Mouse (Mus musculus) erythroblast, embryonic 14.5 days (primary cell): ENCODE results near the gene Card6. TPM values are rescaled to one million over a fixed set of nuclear protein-coding genes. Genes with fewer than 3 reads are reported as not detected.

Experiments
- H3K27me3 ChIP-seq: 2 replicates; pipeline ENCODE4 v1.6.1; 2012; ENCODE audit warnings: inconsistent platforms; ENCODE audit not compliant: control insufficient read depth
- H3K36me3 ChIP-seq: 2 replicates; pipeline ENCODE4 v1.6.1; 2012; ENCODE audit warnings: mild to moderate bottlenecking, inconsistent platforms; ENCODE audit not compliant: control insufficient read depth
- H3K4me1 ChIP-seq: 2 replicates; pipeline ENCODE4 v1.6.1; 2012; ENCODE audit warnings: inconsistent platforms; ENCODE audit not compliant: control insufficient read depth
- H3K4me3 ChIP-seq: replicated peaks from 2 replicates; pipeline ENCODE3; 2012; ENCODE audit warnings: moderate library complexity, mild to moderate bottlenecking, inconsistent platforms
- H3K9me3 ChIP-seq: 2 replicates; pipeline ENCODE4 v1.6.1; 2012; ENCODE audit warnings: low read length, inconsistent platforms, mixed read lengths; ENCODE audit not compliant: control insufficient read depth
- GATA1 ChIP-seq: IDR thresholded peaks from 2 replicates; pipeline ENCODE4 v1.6.1; 2012; ENCODE audit warnings: low read length, inconsistent platforms, mixed read lengths
- TAL1 ChIP-seq: IDR thresholded peaks from 3 replicates; pipeline ENCODE4 v1.6.1; 2012; ENCODE audit warnings: low read length, inconsistent platforms, mixed read lengths
- polyA plus RNA-seq: library from polyadenylated mRNA; stranded (reverse); fragments of >175 nt; gene quantifications from 2 replicates; pipeline ENCODE4 v1.2.3, GENCODE M21; 2012

Card6 gene
- polyA plus RNA-seq: 0.01 TPM in 2 replicates

DNA sequence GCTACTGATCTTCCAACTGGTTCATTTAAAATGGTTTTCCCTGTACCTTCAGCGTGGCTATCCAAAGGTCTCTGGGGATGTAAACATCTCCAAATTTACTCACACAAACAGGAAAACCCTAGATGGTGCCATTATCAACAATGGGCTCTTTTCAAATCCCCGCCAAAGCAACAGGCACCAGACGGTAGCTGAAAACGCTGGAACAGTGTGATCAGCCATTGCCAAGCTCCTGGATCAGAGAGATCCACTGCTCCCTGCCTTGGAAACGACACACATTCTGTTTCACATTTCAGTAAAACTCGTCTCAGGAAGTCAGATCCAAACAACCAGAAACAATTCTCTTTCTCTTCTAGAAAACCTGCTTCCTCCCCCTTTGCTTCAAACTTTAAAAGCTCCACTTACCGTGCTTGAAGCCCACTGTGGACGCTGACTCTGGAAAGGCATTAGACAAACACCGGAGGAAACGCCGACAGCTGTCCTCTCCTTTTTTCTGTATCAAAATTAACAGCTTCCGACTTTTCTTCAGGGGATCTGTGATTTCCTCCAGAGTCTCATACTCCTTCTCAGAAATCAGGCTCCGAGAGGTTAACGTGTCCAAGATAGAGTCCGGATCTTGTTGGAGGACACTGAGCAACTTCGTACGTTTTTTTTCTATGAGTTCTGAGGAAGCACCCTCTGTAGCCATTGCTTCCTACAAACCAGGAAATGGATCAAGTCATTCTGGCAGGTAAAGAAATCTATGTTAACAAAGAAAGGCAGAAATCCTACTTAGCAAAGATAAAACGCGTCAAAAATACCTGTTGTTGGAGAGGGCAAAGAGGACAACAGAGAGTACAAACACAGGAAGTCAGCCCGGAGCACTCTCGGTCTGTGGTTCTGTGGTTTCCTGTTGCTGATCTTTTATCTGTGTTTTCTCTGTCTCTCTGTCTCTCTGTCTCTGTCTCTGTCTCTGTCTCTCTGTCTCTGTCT lies at the start of gene Card6:
Card6 (minus strand) TSS at position 854 of the 969 bp plus-strand sequence.
- H3K4me3 ChIP-seq: peak within 1 kb of the TSS; percentile 53
- no peak for TF ChIP-seq GATA1
- TF ChIP-seq TAL1: no peak

DNA sequence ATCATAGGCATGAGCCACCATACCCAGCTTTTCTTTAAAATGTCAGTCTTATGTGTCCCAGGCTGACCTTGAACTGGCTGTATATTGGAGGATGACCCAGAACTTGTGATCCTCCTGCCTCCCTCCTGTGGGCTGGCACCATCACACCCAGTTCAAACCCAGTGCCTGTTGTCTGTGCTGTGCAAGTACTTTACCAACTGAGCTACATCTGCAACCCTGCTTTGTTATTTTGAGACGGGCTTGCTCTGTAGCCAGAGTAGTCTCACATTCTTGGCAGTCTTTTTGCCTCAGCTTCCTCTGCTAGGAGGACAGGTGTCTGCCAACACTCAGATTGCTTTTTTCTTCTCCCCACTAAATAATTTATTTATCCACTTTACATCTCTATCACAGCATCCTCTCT lies 49.0 kb upstream of the Card6 start:
- H3K9me3 ChIP-seq: no peaks in the 10 kb centered on the region
- peaks cover 43% of the 10 kb centered on the region for H3K4me1 ChIP-seq
- TF ChIP-seq GATA1 (no peak), TAL1 (no peak)
- H3K36me3 ChIP-seq: peaks cover 53% of the 10 kb centered on the region
- H3K27me3 ChIP-seq: no peaks in the 10 kb centered on the region
- H3K4me3 ChIP-seq: no peak overlapping the region

More for the DNA sequence above, at the start of gene Card6:
- no peaks in the 10 kb centered on the region for H3K9me3 ChIP-seq
- peaks cover 36% of the 10 kb centered on the region for H3K27me3 ChIP-seq
- peaks cover 24% of the 10 kb centered on the region for H3K4me1 ChIP-seq
- H3K36me3 ChIP-seq: no peaks in the 10 kb centered on the region

GRCm38 (mm10) chr15:5156355-5156754 lies 48.0 kb upstream of the Card6 start:
- H3K36me3 ChIP-seq: peaks cover 50% of the 10 kb centered on the region
- H3K4me1 ChIP-seq: peaks cover 47% of the 10 kb centered on the region
- H3K4me3 ChIP-seq: no peak overlapping the region

DNA sequence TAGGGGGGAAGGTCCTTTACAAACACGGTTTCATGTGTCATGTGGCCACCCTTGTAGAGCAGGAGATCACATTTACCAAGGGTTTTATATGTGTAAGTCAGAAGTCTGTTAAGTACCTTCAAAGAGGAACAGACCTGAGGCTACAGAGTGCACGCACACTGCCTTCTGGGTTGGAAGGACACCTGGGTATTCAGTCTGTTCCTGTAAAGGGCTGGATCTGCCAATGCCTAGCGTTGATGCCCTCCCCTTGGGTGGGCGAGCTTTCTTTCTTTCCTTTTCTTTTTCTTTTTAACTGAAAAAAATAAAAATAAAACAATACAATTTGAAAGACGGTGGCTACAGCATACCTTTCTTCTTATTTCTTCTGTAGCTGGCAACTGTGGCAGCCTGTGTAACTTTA lies 46.8 kb upstream of the Card6 start:
- Histone ChIP-seq H3K4me3 (no peak overlapping the region), H3K36me3 (peaks cover 45% of the 10 kb centered on the region), H3K27me3 (no peaks in the 10 kb centered on the region), H3K9me3 (no peaks in the 10 kb centered on the region), H3K4me1 (peaks cover 52% of the 10 kb centered on the region)
- no peak for TF ChIP-seq GATA1
- no peak for TF ChIP-seq TAL1

More at GRCm38 (mm10) chr15:5156355-5156754, 48.0 kb upstream of the Card6 start:
- Histone ChIP-seq H3K9me3 (no peaks in the 10 kb centered on the region), H3K27me3 (no peaks in the 10 kb centered on the region)
- TF ChIP-seq TAL1 (no peak), GATA1 (no peak)

- Histone ChIP-seq H3K4me1 (peaks cover 55% of the 10 kb centered on the region), H3K36me3 (peaks cover 41% of the 10 kb centered on the region), H3K9me3 (no peaks in the 10 kb centered on the region), H3K4me3 (no peak overlapping the region), H3K27me3 (no peaks in the 10 kb centered on the region)
- TF ChIP-seq GATA1: no peak
- TF ChIP-seq TAL1: no peak
These were observed 46.3 kb upstream of the Card6 start for GRCm38 (mm10) chr15:5154621-5155020.

GRCm38 (mm10) chr15:5152171-5152570 lies 43.8 kb upstream of the Card6 start:
- peaks cover 32% of the 10 kb centered on the region for H3K36me3 ChIP-seq
- no peaks in the 10 kb centered on the region for H3K9me3 ChIP-seq
- H3K4me1 ChIP-seq: peaks cover 61% of the 10 kb centered on the region
- no peaks in the 10 kb centered on the region for H3K27me3 ChIP-seq
- TF ChIP-seq GATA1 (no peak), TAL1 (no peak)
- no peak overlapping the region for H3K4me3 ChIP-seq

GRCm38 (mm10) chr15:5149187-5149586 lies 40.8 kb upstream of the Card6 start:
- Histone ChIP-seq H3K4me1 (peaks cover 60% of the 10 kb centered on the region), H3K4me3 (no peak overlapping the region), H3K27me3 (no peaks in the 10 kb centered on the region), H3K36me3 (peaks cover 52% of the 10 kb centered on the region), H3K9me3 (no peaks in the 10 kb centered on the region)
- TF ChIP-seq GATA1 (no peak), TAL1 (no peak)

DNA sequence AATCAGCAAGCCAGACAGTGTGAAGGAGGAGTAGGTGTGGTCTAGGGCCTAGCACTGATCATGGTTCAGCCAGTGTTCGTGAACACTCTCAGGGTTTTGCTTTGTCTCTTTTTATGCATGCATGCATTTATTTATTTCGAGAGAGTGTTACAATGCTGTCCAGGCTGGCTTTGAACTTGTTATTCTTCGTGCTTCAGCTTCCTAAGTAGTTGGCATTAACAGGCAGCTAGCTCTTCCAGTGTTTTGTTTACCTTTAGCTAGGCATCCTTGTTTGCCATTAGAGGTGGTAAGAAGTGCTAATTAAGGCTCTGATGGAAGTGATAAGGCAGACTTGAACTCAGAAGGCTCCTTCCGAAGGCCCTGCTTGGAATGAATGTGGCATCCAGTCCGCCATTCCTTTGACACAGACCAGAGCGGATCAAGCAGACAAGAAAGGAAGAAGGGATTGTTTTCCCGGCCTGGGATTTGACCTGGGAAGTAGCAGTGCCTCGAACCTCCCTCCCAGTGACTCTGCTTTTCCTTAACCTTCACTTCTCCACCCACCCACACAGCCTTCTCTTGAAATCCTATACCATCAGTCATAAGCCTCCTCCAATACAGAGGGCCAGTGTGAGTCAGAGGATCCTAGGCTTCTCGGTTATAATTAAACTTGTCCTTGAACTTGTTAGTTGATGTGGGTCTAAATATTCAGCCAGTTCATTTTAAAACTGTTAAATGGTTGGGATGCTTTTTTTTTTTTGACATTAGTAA lies 37.0 kb upstream of the Card6 start:
- Histone ChIP-seq H3K4me3 (peak overlapping the region; percentile 78), H3K27me3 (no peaks in the 10 kb centered on the region), H3K9me3 (no peaks in the 10 kb centered on the region), H3K36me3 (peaks cover 35% of the 10 kb centered on the region), H3K4me1 (peaks cover 76% of the 10 kb centered on the region)
- TF ChIP-seq GATA1 (no peak), TAL1 (no peak)
